Mouse (Mus musculus) limb, embryonic 12.5 days (tissue): ENCODE data around the gene Kdm5a. TPM values are rescaled to one million over a fixed set of nuclear protein-coding genes. Genes with fewer than 3 reads are reported as not detected.

Experiments
- ATAC-seq: fragments of 200-750 bp; cut with Nextera tagmentation; 2 replicates; pipeline ENCODE4 v1.8.0; 2017; ENCODE audit warnings: low read depth, moderate TSS enrichment; ENCODE audit not compliant: insufficient number of reproducible peaks, insufficient read depth, low FRiP score, low TSS enrichment
- H3K27ac ChIP-seq: fragments of 300-500 bp; sonication (generic); 2 replicates; pipeline ENCODE4 v1.5.1; 2016; ENCODE audit warnings: mild to moderate bottlenecking, moderate library complexity
- H3K27me3 ChIP-seq: fragments of 300-500 bp; sonication (generic); 2 replicates; pipeline ENCODE4 v1.6.1; 2016; ENCODE audit warnings: mild to moderate bottlenecking, moderate library complexity
- H3K36me3 ChIP-seq: fragments of 300-500 bp; sonication (generic); 2 replicates; pipeline ENCODE4 v1.6.1; 2016; ENCODE audit warnings: mild to moderate bottlenecking, moderate library complexity
- H3K4me1 ChIP-seq: fragments of 300-500 bp; sonication (generic); replicated peaks from 2 replicates; pipeline ENCODE4 v1.6.1; 2016
- H3K4me2 ChIP-seq: fragments of 300-500 bp; sonication (generic); 2 replicates; pipeline ENCODE4 v1.6.1; 2016; ENCODE audit warnings: mild to moderate bottlenecking, moderate library complexity
- H3K4me3 ChIP-seq: fragments of 300-500 bp; sonication (generic); replicated peaks from 2 replicates; pipeline ENCODE4 v1.5.1; 2016; ENCODE audit warnings: mild to moderate bottlenecking
- H3K9ac ChIP-seq: fragments of 300-500 bp; sonication (generic); replicated peaks from 2 replicates; pipeline ENCODE4 v1.6.1; 2016; ENCODE audit warnings: mild to moderate bottlenecking, moderate library complexity
- H3K9me3 ChIP-seq: fragments of 300-500 bp; sonication (generic); 2 replicates; pipeline ENCODE4 v1.6.1; 2016; ENCODE audit warnings: mild to moderate bottlenecking, moderate library complexity
- WGBS: fragments of 180-500 bp; shearing (Covaris S2); methylation state at CpG from one replicate; pipeline ENCODE4 v1.1.7; 2016; 5-methylcytosine and 5-hydroxymethylcytosine counted together
- polyA plus RNA-seq: library from polyadenylated mRNA; unstranded; fragments of >200 nt; fragmentation: Nextera tagmentation; extraction: Ambion mirVana; gene quantifications from 2 replicates; pipeline ENCODE4 v1.2.1, GENCODE M21; 2016

The Kdm5a gene
- polyA plus RNA-seq, 1 experiment from 2014 or later: 56.5 TPM

DNA sequence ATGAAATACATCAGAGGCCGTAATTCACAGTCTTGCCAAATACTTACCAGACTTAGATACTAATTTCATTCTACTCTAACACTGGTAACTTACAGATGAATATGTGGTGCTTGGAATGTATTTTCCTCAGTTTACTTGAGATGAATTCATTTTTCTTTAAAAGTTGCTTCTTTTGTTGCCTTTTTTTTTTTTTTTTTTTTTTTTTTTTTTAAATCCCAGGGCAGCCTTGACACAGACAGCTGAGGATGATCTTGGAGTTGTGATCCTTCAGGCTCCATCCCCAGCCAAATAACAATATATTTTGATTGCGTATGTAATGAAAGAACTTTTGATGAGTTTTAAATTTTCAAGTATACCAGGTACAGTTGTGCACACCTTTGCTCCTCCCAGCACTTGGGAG lies 1.8 kb upstream of the Kdm5a start:
- no peak overlapping the region for H3K27ac ChIP-seq
- WGBS: 95% methylated on average over 2 of the region's 2 CpGs
- H3K27me3 ChIP-seq: no peaks in the 10 kb centered on the region
- no peaks in the 10 kb centered on the region for H3K9me3 ChIP-seq
- no peak overlapping the region for H3K4me2 ChIP-seq
- no peak overlapping the region for H3K4me3 ChIP-seq
- H3K9ac ChIP-seq: no peak overlapping the region
- peaks cover 11% of the 10 kb centered on the region for H3K4me1 ChIP-seq
- no peak for ATAC-seq
- H3K36me3 ChIP-seq: peaks cover 1% of the 10 kb centered on the region

DNA sequence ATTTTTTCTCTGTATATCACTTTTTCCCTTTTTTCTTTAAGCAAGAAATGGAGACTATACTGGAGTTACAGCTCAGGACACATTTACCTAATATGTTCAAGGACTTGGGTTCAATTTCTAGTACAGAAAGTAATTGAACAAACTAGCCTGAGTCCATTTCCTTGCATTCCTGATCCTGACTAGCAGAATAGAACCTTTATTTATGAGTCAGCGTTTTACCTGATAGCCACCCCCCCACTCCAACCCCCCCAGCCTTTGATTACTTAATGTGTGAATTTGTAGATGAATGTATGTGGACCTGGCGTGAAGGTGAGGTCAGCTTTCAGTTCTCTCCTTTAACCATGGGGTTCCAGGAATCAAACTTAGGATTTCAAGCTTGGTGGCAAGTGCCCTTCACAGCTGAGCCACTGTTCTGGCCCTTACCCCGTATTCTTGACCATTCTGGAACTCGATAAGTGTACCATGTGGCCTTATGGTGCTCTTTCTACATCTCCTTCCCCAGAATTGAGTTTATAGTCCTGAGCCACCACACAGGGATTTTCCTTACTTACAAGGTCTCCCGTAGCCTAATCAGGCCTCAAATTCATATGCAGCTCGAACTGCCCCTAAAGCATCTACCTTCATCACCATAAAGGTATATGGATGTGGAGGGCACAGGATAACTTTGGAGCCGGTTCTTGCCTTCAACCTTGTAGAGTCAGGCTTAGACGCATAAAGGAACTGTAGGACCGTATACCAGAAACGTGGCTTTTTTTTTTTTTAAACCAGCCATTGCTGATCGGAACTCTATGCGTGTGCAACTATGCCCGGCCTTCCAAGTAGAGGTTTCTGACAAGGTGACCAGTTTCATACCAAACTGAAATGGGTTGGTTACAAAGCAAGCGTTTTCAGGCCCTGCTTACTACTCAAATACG lies 893 bp upstream of the Kdm5a start:
- H3K27me3 ChIP-seq: no peaks in the 10 kb centered on the region
- H3K4me3 ChIP-seq: peak overlapping the region; percentile 97
- H3K27ac ChIP-seq: peak overlapping the region; percentile 96
- H3K9me3 ChIP-seq: no peaks in the 10 kb centered on the region
- peaks cover 11% of the 10 kb centered on the region for H3K4me1 ChIP-seq
- 25% methylated on average over 15 of the region's 15 CpGs for WGBS
- peak overlapping the region; percentile 78 for H3K4me2 ChIP-seq
- peaks cover 9% of the 10 kb centered on the region for H3K36me3 ChIP-seq
- ATAC-seq: peak; percentile 21; the same call in 1 of the 2 replicates
- peak overlapping the region; percentile 91 for H3K9ac ChIP-seq

DNA sequence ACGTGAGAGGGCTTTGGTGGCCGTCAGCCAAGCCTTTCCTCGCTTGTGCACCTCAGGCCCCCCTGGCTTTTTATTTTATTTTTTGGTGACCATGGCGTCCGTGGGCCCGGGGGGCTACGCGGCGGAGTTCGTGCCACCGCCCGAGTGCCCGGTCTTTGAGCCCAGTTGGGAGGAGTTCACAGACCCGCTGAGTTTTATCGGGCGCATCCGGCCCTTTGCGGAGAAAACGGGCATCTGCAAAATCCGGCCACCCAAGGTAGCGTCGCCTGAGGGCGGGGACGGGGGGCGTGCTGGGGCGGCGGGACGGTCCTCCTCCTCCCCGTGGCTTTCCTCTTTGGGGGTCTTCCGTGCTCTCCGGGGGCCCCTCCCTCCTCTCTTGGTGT lies 590 bp downstream of the Kdm5a start:
- no peak for ATAC-seq
- Histone ChIP-seq H3K9me3 (no peaks in the 10 kb centered on the region), H3K27ac (peak overlapping the region; percentile 96), H3K4me1 (peaks cover 11% of the 10 kb centered on the region), H3K4me2 (peak overlapping the region; percentile 78), H3K36me3 (peaks cover 24% of the 10 kb centered on the region), H3K4me3 (peak overlapping the region; percentile 97), H3K27me3 (no peaks in the 10 kb centered on the region), H3K9ac (peak overlapping the region; percentile 91)
- WGBS: under 1% methylated on average over 31 of the region's 31 CpGs

DNA sequence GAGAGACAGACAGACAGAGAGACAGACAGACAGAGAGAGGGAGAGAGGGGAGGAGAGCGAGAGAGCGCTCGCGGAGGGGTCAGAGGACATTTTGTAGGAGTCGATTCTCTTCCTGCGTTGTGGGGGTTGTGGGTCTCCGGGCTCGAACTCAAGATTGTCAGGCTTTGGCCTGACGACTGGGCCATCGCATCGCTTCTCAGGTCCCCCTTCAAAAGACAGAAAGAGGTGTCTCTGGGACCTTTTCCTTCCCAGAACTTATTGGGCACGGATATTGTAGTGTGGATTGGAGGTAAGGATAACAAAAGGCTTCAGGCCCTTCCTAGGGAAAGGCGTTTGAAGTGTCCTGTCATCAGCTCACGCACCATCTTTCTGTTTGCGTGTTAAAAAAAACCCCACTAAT lies 1.1 kb downstream of the Kdm5a start:
- Histone ChIP-seq H3K27ac (no peak overlapping the region; the same call in 1 of the 2 replicates), H3K9ac (peak overlapping the region; percentile 91), H3K4me3 (peak overlapping the region; percentile 97), H3K4me2 (peak overlapping the region; percentile 78), H3K27me3 (no peaks in the 10 kb centered on the region), H3K4me1 (peaks cover 11% of the 10 kb centered on the region), H3K9me3 (no peaks in the 10 kb centered on the region), H3K36me3 (peaks cover 29% of the 10 kb centered on the region)
- no peak for ATAC-seq
- WGBS: 9% methylated on average over 15 of the region's 15 CpGs

DNA sequence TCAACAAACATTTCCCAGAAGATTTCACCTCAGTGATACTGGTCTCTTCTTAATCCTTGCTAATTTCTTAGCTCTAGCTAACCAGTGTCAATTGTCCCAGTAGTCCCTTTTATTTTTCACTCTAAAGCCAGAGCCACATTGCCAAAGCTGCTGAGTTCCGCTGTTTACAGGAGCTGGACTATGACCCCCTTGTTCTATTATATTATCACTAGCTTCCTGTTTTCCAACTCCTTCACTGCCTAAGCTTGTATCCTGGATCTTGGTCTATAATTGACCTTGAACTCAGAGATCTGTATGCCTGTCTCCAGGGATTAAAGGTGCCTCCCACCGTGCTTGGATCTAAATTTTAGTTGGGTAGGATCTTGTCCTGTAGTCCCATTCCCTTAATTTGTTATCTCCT lies 12.8 kb downstream of the Kdm5a start:
- no peak for ATAC-seq
- Histone ChIP-seq H3K27ac (no peak overlapping the region), H3K9me3 (no peaks in the 10 kb centered on the region), H3K36me3 (peaks cover 87% of the 10 kb centered on the region), H3K4me2 (no peak overlapping the region), H3K4me1 (no peaks in the 10 kb centered on the region), H3K4me3 (no peak overlapping the region), H3K27me3 (no peaks in the 10 kb centered on the region), H3K9ac (no peak overlapping the region)
- WGBS: 88% methylated on average over 2 of the region's 2 CpGs

DNA sequence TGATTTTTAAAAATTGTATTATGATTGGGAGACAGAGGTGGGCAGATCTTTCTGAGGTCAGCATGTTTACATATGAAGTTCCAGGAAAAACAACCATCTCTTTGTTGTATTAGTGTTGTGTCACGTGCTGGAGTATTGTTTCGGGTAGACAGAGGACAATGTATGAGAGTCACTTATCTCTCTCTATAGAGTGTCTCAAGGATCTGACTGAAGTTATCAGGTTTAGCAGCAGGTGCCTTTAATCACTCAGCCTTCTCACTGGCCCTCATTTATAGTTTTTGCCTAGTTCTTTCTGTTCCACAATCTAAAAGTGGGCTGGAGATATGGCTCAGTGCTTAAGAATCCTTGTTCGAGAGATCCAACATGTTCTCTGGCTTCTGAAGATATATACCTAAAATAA lies 26.1 kb downstream of the Kdm5a start:
- peaks cover 88% of the 10 kb centered on the region for H3K36me3 ChIP-seq
- H3K4me1 ChIP-seq: no peaks in the 10 kb centered on the region
- H3K4me3 ChIP-seq: no peak overlapping the region
- H3K27ac ChIP-seq: no peak overlapping the region
- H3K9ac ChIP-seq: no peak overlapping the region
- no peak overlapping the region for H3K4me2 ChIP-seq
- 96% methylated on average over 3 of the region's 3 CpGs for WGBS
- H3K27me3 ChIP-seq: no peaks in the 10 kb centered on the region
- no peaks in the 10 kb centered on the region for H3K9me3 ChIP-seq
- no peak for ATAC-seq

DNA sequence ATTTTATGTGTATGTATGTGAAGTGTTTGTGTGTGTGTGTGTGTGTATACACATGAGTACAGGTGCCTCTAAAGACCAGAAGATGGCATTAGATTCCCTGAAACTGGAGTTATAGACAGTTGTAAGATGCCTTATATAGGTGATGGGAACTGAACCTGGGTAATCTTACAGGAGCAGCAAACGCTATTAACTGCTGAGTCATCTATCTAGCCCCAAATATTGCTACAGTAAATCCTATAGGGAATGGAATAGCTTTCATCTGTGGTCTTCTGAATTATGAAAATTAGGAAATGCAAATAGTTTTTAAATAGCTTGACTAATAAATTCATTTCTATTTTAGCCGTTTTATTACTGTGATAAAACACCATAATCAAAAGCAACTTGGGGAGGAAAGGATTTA lies 28.9 kb downstream of the Kdm5a start:
- Histone ChIP-seq H3K4me3 (no peak overlapping the region), H3K36me3 (peaks cover 93% of the 10 kb centered on the region), H3K27me3 (no peaks in the 10 kb centered on the region), H3K27ac (no peak overlapping the region), H3K9ac (no peak overlapping the region), H3K9me3 (no peaks in the 10 kb centered on the region), H3K4me2 (no peak overlapping the region), H3K4me1 (no peaks in the 10 kb centered on the region)
- ATAC-seq: no peak
- 93% methylated on average over 2 of the region's 2 CpGs for WGBS

DNA sequence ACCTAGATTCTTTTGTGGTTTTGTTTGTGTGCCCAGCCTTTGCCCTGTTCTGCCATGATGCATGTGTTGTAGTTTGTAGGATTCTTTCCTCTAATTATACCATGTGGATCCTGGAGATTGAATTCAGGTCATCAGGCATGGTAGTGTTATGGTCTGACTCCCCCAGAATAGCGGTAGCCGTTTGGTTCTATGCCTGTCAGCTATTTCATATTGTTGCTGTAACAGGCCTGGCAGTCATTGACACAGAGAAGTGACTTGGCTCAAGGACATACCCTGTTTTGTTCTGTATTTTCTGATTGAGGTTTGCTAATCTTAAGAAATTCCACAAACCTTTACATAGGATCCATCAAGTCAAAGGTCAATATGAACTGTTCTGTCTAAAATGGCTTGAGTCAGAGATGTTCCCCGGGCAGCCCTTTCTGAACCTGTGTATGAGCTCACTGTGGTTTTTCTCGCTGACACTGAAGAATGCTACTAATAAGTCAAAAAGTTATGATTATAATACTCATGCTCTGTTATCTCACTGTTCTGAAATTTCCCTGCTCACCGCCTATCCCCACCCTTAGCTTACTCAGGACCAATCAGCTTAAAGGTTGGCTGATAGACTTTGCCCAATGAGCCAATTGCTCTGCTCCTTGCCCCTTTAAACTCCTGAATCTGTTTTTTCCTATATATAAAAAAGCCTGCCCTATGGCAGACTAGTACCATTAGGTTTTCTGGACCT lies 31.9 kb downstream of the Kdm5a start:
- Histone ChIP-seq H3K27me3 (no peaks in the 10 kb centered on the region), H3K9ac (no peak overlapping the region), H3K9me3 (no peaks in the 10 kb centered on the region), H3K4me1 (no peaks in the 10 kb centered on the region), H3K27ac (no peak overlapping the region), H3K4me2 (no peak overlapping the region), H3K36me3 (peaks cover 93% of the 10 kb centered on the region), H3K4me3 (no peak overlapping the region)
- ATAC-seq: no peak
- 95% methylated on average over 5 of the region's 5 CpGs for WGBS

DNA sequence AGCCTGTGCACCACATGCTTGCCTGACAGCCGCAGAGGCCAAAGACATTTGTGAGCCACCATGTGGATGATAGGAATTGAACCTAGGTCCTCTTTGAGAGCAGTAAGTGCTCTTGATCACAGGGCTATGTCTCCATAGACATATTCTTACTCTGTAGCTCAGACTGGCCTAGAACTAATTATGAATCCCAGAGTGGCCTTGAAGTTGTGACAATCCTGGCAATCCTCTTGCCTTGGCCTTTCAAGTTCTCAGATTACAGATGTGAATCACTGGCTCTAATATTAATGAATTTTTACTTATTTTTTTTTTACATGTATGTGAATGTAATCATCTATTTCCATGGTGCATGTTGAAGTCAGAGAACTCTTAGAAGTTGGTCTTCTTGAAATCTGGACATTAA lies 40.0 kb downstream of the Kdm5a start:
- no peak overlapping the region for H3K4me2 ChIP-seq
- no peak overlapping the region for H3K4me3 ChIP-seq
- H3K9ac ChIP-seq: no peak overlapping the region
- peaks cover 89% of the 10 kb centered on the region for H3K36me3 ChIP-seq
- H3K27ac ChIP-seq: no peak overlapping the region
- no peaks in the 10 kb centered on the region for H3K27me3 ChIP-seq
- no peaks in the 10 kb centered on the region for H3K4me1 ChIP-seq
- no peak for ATAC-seq
- 97% methylated on average over 1 of the region's 1 CpGs for WGBS
- H3K9me3 ChIP-seq: no peaks in the 10 kb centered on the region

DNA sequence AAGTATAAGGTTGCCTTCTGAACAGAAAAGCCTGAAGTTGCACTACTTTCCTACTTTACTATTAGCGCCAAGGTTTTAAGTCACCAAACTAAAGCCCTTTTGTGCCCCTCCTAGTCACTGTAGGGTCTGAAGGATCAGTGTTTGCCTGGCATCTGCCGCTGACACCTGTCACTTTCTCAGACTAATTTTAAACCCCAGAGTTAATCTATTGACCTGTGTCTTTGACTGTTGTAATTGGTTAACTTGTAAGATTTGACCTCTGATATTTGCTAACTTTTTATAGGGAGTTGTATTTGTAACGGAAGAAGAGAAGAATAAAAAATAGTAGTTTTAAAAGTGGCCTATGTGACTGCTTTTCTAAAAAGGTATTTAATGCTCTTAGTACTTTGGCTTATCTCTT lies 74.2 kb downstream of the Kdm5a start:
- ATAC-seq: no peak
- H3K27me3 ChIP-seq: no peaks in the 10 kb centered on the region
- H3K36me3 ChIP-seq: peaks cover 68% of the 10 kb centered on the region
- H3K4me3 ChIP-seq: no peak overlapping the region
- no peaks in the 10 kb centered on the region for H3K9me3 ChIP-seq
- no peak overlapping the region for H3K4me2 ChIP-seq
- WGBS: 94% methylated on average over 3 of the region's 3 CpGs
- H3K9ac ChIP-seq: no peak overlapping the region
- H3K4me1 ChIP-seq: no peaks in the 10 kb centered on the region
- no peak overlapping the region for H3K27ac ChIP-seq

DNA sequence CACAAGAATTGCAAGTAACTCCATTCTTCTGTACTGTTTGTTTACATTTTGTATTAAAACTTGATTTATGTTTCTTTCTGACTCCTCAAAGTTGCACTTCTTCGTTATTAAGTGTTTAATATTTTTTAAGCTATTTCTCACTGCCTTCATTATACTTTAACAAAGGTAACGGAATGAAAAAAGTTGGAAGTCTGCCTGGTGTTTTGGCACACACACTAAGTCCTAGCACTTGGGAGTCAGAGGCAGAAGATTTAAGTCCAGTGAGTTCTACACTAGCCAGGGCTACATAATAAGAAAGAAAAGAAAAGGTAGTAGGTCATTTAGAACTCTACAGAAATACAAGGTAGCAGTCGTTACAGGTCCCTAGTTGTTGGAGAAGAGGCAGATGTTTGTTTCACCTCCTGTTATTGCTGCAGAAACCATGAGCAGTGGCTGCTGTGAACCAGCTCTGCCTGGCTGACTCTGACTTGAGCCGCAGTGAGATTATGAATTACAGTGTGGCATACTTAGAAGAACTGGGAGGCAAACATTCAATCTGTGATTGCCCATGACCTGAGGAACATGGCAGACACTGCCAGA lies 78.3 kb downstream of the Kdm5a start:
- peaks cover 55% of the 10 kb centered on the region for H3K36me3 ChIP-seq
- WGBS: 93% methylated on average over 4 of the region's 4 CpGs

More for the DNA sequence above, 78.3 kb downstream of the Kdm5a start:
- no peaks in the 10 kb centered on the region for H3K4me1 ChIP-seq
- H3K9ac ChIP-seq: no peak overlapping the region
- H3K4me3 ChIP-seq: no peak overlapping the region
- H3K27ac ChIP-seq: no peak overlapping the region
- no peaks in the 10 kb centered on the region for H3K27me3 ChIP-seq
- H3K9me3 ChIP-seq: no peaks in the 10 kb centered on the region
- no peak overlapping the region for H3K4me2 ChIP-seq
- ATAC-seq: no peak
